Mouse (Mus musculus): Measurements from ENCODE around the gene Kcnb1.

Kcnb1 gene

DNA sequence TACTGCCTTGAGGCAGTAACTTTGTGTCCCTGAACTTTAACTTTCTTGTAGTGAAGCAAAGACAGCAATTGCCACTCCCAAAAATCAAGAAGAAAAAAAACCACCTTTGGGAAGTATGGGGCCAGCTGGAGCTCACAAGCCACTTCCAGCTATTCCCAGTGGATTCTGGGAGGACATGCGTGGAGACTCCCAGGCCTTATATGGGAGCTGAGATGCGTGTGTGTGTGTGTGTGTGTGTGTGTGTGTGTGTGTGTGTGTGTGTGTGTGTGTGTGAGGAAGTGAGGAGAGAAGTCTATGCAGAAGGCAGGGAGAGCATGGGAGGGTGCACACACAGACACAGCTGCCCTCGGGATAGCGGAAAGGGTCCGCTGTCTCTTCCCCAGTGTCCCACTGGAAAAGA, 62.6 kb downstream of the Kcnb1 start:
- peak; percentile 60 for DNase-seq (ENCODE audit: low spot score)

DNA sequence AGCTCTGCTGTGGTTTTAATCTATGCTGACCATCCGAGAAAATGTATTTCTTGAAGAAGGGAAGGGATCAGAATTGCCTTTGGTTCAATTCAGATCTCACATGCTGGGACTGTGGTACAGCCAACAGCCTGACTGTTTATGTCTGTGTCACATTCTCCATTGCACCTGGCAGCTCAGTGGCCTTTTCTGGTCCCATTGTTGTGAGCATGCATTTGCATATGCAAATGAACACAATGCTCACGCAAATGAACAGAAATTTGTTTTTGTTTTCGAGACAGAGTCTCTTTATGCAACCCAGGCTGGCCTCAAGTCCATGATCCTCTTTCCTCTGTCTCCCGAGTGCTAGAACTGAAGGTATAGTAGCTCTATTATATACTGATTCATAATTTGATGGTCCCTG, 64.2 kb downstream of the Kcnb1 start:
- no peak for DNase-seq (ENCODE audit: low spot score)

DNA sequence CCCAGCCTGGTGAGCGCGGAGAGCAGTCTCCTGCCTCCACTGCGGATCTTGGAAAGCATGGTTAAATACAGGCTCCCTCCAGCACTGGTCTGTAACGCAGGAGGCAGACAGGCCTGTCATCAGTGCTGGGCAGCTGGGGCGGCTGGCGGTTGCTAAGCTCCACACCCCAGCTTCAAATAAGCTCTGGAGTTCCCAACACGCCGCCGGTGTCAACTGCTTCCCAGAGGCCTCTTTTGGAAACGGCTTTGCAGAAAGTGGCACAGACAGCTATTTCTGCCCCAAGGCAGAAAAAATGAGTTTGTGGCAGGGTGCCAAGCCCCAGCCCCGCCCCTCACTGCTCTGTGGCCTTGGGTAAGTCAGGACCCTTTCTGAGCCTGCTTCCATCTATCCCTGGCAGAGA, 66.0 kb downstream of the Kcnb1 start:
- peak; percentile 67 for DNase-seq (ENCODE audit: low spot score)

DNA sequence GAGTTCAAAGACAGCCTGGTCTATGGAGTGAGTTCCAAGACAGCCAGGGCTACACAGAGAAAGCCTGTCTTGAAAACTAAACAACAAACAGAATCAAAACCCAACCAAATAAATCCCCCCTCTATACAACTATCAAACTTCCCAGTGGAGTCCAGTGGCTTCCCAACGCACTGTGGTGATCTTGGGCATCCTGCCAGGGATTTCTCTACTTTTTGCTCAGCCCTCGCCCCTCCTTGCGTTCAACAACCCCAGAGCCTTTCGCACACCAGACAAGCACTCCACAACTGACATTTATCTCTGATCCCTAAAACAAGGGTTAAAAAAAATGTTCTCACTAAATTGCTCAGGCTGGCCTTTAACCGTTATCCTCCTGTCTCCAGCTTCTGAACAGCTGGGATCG, 67.2 kb downstream of the Kcnb1 start:
- no peak for DNase-seq (ENCODE audit: low spot score)

DNA sequence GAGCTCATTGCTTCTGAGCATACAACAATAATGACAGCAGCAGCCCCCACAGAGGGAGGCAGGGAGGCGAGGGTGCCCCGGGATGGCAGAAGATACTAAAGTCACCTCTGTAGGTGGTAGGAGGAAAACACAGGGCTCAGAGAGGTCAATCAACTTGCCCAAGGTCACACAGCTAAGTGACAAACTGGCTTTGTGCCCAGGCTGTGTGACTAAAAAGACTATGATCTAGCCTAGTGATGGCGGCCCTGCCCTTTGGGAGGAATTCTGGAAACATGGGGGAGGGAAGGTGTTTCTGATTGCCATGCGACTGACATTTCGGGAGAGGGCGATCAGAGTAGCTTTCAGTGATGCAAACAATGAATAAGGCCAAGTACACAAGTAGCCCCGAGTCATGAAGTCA, 68.0 kb downstream of the Kcnb1 start:
- no peak for DNase-seq (ENCODE audit: low spot score)

DNA sequence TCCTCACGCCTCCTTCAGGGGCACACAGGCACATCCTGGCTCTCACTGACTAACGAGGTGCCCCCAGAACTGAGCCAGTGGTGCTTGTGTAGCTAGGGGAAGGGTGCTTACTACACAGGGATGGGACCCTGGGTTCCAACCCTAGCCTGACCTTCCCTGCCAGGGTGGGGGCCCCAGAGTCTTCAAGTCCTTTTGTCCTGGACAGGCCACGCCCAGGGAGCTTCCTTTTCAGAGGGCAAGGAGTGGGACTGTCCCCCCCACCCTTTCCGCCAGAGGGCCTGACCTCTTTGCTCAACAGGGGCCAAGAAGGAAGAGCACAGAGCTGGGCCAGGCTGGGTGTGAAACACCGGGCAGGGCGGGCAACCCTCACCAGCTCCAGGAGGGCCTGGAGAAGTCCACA, 68.7 kb downstream of the Kcnb1 start:
- DNase-seq (ENCODE audit: low spot score), result no peak

DNA sequence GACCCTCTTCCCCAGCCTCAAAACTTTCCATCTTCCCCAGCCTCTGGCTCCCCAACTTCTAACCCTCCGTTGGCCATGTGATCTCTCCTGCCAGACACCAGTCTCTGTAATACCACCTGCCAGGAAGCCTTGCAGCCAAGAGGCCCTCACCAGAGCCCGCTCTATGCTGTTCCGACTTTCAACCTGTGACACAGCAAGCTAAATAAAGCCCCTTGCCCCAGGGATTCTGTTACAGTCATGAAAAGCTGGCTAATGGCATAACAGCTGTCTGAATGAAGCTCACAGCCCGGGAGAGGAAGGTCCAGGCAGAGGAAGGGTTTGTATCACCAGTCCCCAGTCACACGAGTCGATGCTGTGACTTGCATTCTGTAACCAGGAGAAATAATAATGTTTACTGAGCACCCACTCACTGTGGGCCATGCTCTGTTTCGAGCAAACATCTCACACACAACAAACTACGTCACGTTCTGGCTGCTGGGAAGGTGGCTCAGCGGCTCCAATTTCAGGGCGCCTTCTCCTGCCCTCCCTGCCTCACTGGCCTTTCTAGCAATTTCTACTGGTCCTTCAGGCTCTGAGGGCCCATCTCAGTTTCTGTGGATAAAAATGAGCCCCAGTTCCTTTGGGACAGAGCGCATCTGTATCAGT, 69.6 kb downstream of the Kcnb1 start:
- DNase-seq (ENCODE audit: low spot score), result no peak

DNA sequence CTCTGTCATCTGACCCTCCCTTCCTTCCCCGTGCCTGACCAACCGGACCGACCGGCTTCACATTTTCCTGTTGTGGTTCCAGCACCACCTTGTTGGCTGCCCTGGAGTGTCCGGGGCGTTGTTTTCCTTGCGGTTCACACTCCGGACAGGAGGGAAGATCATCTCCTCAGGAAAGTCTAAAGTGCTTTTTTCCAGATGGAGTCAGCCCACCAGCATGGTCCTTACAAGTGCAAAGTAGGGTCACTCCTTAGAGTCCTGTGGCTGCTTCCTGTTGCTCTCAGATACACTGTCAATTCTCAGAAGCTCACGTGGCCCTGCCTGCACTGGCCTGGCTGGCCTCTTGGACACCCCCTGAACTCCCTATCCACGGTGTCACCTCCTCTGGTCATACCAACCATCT, 71.9 kb downstream of the Kcnb1 start:
- no peak for DNase-seq (ENCODE audit: low spot score)

DNA sequence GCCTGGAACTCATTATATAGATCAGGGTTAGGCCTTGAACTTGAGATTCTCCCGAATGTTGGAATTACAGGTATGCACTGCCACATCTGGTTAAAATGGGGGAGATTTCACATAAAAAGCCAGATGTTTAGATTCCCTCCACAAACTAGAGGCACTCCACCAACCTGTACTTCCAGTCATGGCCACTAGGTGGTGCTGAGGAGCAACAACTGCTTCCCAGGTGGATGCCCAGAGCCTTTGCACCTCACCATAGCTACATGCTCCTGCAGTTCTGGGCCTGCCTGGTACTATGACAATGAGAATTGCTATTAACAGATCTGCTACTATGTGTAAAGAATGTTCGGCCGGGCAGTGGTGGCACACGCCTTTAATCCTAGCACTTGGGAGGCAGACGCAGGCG, 77.2 kb downstream of the Kcnb1 start:
- peak; percentile 93 for DNase-seq (ENCODE audit: low spot score)

DNA sequence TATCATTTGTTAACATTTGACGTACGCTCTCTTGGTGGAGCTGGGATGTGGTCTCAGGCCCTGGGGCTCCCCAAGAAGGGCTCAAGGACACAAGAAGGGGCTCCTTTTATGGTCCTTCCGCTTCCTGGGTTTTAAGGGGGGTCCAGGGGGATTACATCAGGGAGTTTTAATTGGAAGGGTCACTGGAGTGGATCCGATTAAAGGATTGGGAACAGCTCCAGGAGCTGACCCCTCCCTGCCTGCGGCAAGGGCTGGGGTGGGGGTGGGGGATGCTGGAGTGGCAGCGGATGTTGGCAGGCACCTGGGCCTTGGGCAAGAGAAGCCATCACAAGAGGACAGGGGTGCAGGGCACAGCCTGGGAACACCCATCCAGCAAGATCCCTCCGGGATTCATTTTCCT, 77.7 kb downstream of the Kcnb1 start:
- no peak for DNase-seq (ENCODE audit: low spot score)

DNA sequence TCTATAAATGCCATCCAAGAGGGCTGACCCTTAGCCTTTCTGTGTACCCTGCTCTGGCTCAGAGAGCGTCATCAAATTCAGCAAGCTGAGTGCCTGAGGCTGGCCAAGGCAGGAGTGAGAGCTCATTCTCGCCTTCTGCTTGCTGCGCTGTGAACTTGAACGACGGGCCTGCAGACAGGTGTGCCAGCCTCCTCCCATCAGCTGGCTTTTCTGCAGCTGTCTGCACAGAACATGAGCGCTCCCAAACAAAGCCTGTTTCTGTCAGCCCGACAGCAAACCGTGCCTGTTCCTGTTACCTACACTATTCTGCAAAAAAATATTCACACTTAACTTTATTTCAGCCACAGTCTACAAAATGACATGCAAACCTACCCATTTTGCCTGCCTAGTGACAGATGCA, 80.4 kb downstream of the Kcnb1 start:
- DNase-seq (ENCODE audit: low spot score), result no peak

DNA sequence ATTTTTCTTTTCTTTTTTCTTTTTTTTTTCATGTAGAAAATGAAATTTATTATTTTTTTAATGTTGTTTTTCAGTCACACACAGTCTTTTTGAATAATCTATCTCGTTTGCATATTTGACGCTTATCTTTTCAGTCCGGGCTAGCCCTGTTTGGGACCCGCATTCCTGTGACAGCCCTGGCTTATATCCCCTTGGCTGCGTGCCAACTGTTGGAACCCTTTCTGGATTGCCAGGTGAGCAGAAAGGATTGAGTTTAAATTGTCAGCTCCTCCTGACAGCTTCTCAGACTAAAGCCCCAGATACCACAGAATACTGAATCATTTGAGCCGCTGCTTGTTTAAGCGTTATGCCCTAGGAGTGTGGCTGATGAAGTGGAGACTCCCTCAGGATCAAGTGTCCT, 86.4 kb downstream of the Kcnb1 start:
- no peak for DNase-seq (ENCODE audit: low spot score)

DNA sequence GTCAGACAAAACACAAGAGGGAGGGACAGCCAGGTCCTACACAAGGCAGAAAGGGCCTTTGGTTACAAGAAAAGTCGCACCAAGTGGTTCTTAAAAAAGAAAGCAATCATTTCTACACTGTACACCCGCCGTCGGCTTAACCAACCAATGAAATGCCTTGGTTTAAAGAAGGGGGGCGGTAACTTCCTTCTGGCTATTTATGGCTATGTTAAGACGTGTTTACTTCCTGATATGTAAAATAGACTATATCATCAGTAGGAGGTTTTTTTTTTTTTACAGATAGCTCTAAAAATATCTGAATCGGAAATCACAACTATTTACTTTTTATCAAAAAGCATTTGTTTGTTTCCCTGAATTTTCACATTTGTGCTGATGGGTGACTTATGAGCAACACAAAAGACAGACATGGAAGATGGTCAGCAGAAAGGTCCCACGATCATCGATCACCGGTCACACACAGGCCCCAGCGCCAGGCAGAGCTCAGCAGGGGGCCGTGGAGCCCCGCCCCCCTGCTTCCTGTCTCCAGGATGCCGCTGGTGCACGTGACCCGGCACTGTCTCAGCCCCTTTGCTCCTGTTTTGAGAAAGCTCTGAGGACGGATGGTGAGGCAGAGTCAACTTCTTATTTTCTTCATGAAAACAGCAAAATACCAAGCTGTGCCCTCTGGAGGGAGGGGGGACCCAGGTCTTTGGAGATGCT, 88.1 kb downstream of the Kcnb1 start:
- no peak for DNase-seq (ENCODE audit: low spot score)

DNA sequence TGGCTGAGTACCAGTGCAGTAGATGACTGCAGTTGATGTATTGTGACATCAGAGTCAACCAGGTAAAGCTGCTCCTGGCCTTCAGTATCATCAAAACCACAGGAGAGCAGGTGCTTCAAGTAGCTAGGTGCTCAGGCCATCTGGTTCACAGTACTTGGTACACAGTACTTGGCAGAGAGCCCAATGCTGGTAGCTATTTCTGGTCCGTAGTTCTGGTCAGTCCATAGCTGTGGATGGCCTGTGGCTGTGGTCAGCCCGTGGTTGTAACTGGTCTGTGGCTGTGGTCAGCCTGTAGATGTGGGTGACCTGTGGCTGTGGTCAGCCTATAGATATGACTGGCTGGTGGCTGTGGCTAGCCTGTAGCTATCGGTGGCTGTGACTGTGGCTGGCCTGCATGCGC, 95.3 kb downstream of the Kcnb1 start:
- DNase-seq (ENCODE audit: low spot score), result no peak

DNA sequence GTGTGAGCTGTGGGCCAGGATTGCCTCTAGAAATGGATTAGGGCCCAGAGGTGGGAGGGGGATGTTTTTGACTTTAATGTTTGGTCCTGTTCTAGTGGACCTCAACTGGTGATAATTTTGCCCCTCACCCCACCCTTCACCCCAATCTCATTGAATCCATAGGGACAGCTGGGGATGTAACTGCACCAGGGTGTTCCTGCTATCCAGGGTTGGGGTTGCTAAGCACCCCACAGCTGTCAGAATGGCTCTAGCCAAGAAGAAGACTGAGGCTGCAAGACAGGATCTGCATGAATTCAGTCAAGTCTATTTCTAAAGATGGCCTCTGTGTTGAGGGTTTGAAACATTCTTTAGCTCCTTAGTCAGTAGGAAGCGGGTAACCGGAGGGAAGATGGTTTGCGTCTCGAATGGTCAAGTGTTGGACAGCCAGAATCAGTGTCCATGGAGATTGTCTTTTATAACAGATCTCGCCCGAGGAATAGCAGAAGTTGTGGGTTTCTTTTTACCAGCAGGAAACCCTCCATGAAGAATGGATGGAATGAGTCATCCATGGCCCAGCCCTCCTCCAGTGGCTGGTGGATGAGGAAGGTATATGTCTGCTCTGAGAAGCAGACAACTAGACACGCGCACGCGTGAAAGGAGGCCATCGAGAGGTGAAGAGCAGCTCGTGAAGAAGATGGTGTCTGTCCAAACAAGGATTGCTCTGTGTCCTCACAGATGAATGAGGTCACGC, 96.6 kb downstream of the Kcnb1 start:
- no peak for DNase-seq (ENCODE audit: low spot score)

DNA sequence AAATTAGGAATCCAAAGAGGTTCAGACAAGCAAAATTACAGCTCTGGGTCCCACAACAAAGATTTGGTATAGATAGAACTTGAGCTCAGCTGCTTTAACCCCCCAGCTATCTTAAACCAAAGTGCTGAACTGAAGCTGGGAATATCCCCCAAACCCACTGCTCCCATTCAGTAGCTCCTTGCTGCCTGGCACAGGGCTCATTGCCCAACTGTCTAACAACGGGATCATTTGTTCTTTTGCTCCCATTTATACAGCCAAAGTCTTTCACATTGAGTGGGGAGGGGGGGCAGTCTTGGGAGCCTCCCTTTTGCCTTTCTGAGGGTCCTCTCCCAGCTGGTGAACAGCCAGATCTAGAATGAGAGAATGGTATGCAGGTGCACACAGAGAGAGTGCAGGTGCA, 99.7 kb downstream of the Kcnb1 start:
- DNase-seq (ENCODE audit: low spot score), result no peak

DNA sequence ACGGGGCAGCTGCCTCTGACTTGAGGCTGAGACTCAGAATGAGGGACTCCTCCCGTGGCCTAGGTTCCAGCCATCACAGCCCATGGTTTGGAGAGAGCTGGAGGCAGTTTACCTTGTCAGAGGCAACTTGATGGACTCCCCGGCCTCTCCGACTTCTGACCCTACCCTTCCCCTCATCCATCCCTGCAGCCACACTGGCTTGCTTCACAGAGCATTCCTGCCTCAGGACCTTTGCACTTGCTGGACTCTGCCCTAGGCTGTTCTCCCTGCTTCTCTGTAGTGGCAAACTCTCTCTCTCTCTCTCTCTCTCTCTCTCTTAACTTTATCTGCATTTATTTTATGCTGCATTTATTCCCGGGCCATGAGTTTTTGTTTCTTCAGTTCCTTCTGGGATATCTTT, 103.1 kb downstream of the Kcnb1 start:
- no peak for DNase-seq (ENCODE audit: low spot score)

DNA sequence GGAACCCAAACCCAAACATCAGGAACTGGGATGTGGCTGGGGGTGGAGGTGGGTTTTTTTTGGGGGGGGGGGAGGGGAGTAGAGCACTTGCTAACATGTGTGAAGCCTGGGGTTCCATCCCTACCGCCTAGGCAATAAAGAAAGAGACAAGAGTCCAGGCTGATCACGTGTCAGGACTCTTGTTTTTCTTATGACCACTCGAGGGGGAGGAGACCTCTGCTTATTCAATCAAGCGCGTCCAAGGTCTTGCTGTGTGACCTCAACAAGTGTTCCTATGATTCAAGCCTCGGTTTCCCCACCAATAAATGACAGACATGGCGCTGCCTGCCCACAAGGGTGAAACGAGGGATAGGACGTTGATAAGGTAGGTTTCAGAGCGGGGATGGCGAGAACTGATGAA, 103.9 kb downstream of the Kcnb1 start:
- DNase-seq (ENCODE audit: low spot score), result no peak

DNA sequence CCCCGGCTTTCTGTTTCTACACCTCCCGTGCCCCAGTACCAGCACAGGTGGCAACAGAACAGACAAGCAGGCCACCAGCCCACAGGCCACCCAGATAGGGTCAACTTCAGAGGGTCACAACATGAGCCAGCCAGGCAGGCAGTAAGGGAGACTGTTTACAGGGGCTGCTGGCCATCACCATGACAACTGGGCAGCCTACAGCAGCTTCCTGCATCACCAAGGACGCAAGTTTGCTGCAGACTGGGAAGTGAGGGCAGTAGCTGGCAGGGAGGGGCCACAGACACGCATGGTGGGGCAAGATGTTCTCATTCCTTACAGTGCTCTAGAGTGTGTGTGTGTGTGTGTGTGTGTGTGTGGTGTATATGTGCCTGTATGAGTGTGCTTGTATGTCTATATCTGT, 108.3 kb downstream of the Kcnb1 start:
- DNase-seq (ENCODE audit: low spot score), result no peak

DNA sequence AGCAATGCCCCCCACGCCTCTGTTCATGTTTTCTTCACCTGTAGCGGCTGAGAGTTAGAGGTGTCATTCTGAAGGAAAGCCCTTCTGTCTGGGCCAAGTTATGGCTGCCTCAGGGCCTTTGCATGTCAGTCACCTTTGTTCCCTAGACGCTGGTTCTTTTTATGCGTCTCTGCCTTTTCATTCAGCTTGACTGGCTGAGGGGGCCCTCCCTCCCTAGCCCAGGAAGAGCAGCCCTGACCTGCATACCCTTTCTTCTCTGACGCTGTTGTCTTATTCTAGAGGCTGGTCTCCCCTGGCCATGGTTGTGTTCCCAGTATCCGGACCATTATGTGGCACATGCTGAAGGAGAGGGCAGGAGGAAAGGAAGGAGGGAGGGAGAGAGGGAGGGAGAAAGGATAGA, 108.8 kb downstream of the Kcnb1 start:
- DNase-seq (ENCODE audit: low spot score), result no peak

DNA sequence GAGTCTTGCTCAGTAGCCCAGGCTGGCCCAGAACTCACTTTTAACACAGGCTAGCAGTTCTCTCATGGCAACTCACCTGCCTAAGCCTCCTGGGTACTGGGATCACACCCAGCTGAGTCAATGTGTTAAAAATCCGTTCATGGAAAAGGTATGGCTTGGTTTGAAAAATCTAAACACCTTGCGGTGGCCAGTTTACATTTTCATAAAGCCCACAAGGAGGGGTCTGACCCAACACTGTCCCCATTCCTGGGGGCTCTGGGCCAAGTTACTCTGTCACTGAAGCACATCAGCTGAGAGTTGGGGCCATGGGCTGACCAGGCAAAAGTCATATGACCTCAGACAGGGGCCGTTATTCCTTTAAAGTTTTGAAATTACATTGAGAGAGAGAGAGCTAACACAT, 109.6 kb downstream of the Kcnb1 start:
- DNase-seq (ENCODE audit: low spot score), result no peak

DNA sequence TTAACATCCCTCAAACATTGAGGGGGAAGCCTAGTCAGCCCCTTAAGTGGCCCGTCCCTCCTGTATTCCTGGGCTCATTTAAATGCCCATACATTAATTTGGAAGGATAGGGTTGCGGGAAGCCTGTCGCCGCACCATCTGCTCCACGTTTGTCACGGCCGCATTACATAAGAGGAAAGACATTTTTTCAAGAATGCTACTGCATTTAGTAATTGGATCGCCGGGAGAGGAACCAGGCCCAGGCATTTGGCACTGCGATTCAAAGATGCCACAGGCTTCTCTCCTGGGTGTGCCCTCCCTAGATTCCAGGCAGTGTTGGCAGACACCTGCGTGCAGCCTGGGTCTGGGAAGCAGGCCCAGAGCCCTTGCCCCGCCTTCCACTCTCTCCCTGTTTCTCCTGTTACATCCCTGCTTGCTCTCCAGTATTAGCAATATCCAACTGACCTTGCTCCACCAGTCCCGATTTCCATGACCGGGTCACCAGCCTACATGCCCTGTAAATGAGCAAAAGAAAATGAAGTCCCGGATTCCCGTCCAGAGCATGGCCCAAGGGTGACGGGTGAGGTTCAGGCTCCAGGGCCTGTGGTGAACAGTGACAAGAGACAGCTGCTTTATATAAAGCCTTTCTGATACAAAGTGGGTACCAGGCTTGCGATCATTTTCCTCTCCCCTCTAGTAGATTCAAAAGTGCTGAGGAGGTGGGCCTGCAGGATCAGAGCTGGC, 110.3 kb downstream of the Kcnb1 start:
- peak; percentile 48 for DNase-seq (ENCODE audit: low spot score)

DNA sequence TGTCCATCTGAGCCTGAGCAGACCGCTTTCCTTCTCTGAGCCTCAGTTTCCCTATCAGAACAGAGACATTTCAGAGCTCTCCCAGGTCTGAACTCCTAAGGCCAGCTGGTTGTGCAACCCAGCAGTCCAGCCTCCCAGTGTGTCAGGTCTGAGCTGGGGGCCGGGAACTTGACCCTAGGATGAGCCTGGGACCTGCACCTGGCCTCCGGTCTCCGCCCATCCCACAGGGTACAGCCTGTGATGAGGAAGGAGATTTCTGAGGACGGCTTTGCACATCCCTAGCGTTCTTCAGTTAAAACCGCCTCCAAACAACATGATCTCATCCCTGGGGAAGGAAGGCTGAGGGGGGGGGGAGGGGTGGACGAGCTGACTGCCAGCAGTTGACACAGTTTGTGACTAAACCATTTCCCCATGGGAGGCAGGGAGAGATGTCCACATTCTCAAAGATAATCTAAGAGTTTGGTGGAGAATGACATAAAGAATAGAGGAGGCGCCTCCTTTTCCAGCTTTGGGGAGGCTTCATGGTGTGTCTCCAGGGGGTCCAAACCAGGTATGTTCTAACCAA, 110.9 kb downstream of the Kcnb1 start:
- no peak for DNase-seq (ENCODE audit: low spot score)
